Mouse (Mus musculus) midbrain, embryonic 11.5 days (tissue): ENCODE results near the gene Zfp655. TPM values are rescaled to one million over a fixed set of nuclear protein-coding genes. Genes with fewer than 3 reads are reported as not detected.
"Not testable (repeated sequence)": the region's sequence is repeated elsewhere in the genome, so short reads cannot be mapped to it uniquely, and the experiment has no call there.

Source experiments
- ATAC-seq: fragments of 200-750 bp; cut with Nextera tagmentation; 2 replicates; pipeline ENCODE4 v1.8.0; 2017; ENCODE audit warnings: moderate TSS enrichment, moderate library complexity; ENCODE audit not compliant: low FRiP score
- DNase-seq: peaks from one replicate; pipeline ENCODE4 v3.0.0; 2015; ENCODE audit warnings: low spot score; ENCODE audit errors: missing footprints
- H3K27ac ChIP-seq: fragments of 300-500 bp; sonication (generic); 2 replicates; pipeline ENCODE4 v1.5.1; 2014; ENCODE audit warnings: low read depth, low read length
- H3K27me3 ChIP-seq: fragments of 300-500 bp; sonication (generic); 2 replicates; pipeline ENCODE4 v1.6.1; 2014; ENCODE audit warnings: mild to moderate bottlenecking, low read length, moderate library complexity, mixed read lengths; ENCODE audit not compliant: control insufficient read depth, insufficient read depth
- H3K36me3 ChIP-seq: fragments of 300-500 bp; sonication (generic); 2 replicates; pipeline ENCODE4 v1.6.1; 2014; ENCODE audit warnings: mild to moderate bottlenecking, low read length, moderate library complexity, mixed read lengths; ENCODE audit not compliant: control insufficient read depth, insufficient read depth
- H3K4me1 ChIP-seq: fragments of 300-500 bp; sonication (generic); 2 replicates; pipeline ENCODE4 v1.6.1; 2014; ENCODE audit warnings: low read length; ENCODE audit not compliant: control insufficient read depth, insufficient read depth
- H3K4me2 ChIP-seq: fragments of 300-500 bp; sonication (generic); 2 replicates; pipeline ENCODE4 v1.6.1; 2014; ENCODE audit warnings: mild to moderate bottlenecking, moderate library complexity
- H3K4me3 ChIP-seq: fragments of 300-500 bp; sonication (generic); 2 replicates; pipeline ENCODE4 v1.5.1; 2014; ENCODE audit warnings: low read depth, low read length
- H3K9ac ChIP-seq: fragments of 300-500 bp; sonication (generic); 2 replicates; pipeline ENCODE4 v1.6.1; 2014; ENCODE audit warnings: low read length
- H3K9me3 ChIP-seq: fragments of 300-500 bp; sonication (generic); 2 replicates; pipeline ENCODE4 v1.6.1; 2016; ENCODE audit warnings: low read length; ENCODE audit not compliant: control insufficient read depth
- WGBS: fragments of 180-500 bp; shearing (Covaris S2); extraction: QIAGEN DNeasy Blood & Tissue Kit; methylation state at CpG from one replicate; pipeline ENCODE4 v1.1.7; 2014; 5-methylcytosine and 5-hydroxymethylcytosine counted together
- polyA plus RNA-seq: library from polyadenylated mRNA; unstranded; fragments of >200 nt; fragmentation: Nextera tagmentation; extraction: Ambion mirVana; gene quantifications from 2 replicates; pipeline ENCODE4 v1.2.1, GENCODE M21; 2014

The Zfp655 gene
- polyA plus RNA-seq, 1 experiment from 2014 or later: 43.2 TPM

GRCm38 (mm10) chr5:145214679-145215078 is 16.8 kb upstream of the Zfp655 start:
- Histone ChIP-seq H3K27ac (no peak overlapping the region), H3K4me3 (no peak overlapping the region), H3K4me1 (no peaks in the 10 kb centered on the region), H3K4me2 (no peak overlapping the region), H3K9me3 (no peaks in the 10 kb centered on the region), H3K36me3 (peaks cover 13% of the 10 kb centered on the region), H3K27me3 (no peaks in the 10 kb centered on the region), H3K9ac (no peak overlapping the region)
- no peak for DNase-seq
- WGBS: 66% methylated on average over 4 of the region's 4 CpGs
- ATAC-seq: no peak

- no peak overlapping the region for H3K4me3 ChIP-seq
- H3K27me3 ChIP-seq: no peaks in the 10 kb centered on the region
- no peak for DNase-seq
- H3K27ac ChIP-seq: no peak overlapping the region
- WGBS: 90% methylated on average over 6 of the region's 6 CpGs
- H3K4me2 ChIP-seq: no peak overlapping the region
- no peaks in the 10 kb centered on the region for H3K4me1 ChIP-seq
- H3K9ac ChIP-seq: no peak overlapping the region
- H3K36me3 ChIP-seq: peaks cover 16% of the 10 kb centered on the region
- ATAC-seq: no peak
- no peaks in the 10 kb centered on the region for H3K9me3 ChIP-seq
These were observed 13.8 kb upstream of the Zfp655 start for GRCm38 (mm10) chr5:145217746-145218145.

GRCm38 (mm10) chr5:145218206-145218605 is 13.3 kb upstream of the Zfp655 start:
- no peak overlapping the region for H3K27ac ChIP-seq

GRCm38 (mm10) chr5:145218671-145219070 is 12.8 kb upstream of the Zfp655 start:
- ATAC-seq: no peak
- H3K4me2 ChIP-seq: no peak overlapping the region
- H3K4me3 ChIP-seq: no peak overlapping the region
- H3K9me3 ChIP-seq: no peaks in the 10 kb centered on the region
- no peaks in the 10 kb centered on the region for H3K27me3 ChIP-seq
- peaks cover 16% of the 10 kb centered on the region for H3K36me3 ChIP-seq
- no peak overlapping the region for H3K9ac ChIP-seq
- WGBS: 96% methylated on average over 20 of the region's 20 CpGs
- DNase-seq: no peak
- no peak overlapping the region for H3K27ac ChIP-seq
- no peaks in the 10 kb centered on the region for H3K4me1 ChIP-seq

More at GRCm38 (mm10) chr5:145218206-145218605, 13.3 kb upstream of the Zfp655 start:
- 95% methylated on average over 21 of the region's 21 CpGs for WGBS
- DNase-seq: no peak
- Histone ChIP-seq H3K9me3 (no peaks in the 10 kb centered on the region), H3K36me3 (peaks cover 16% of the 10 kb centered on the region), H3K9ac (no peak overlapping the region), H3K4me2 (no peak overlapping the region), H3K4me1 (no peaks in the 10 kb centered on the region), H3K27me3 (no peaks in the 10 kb centered on the region), H3K4me3 (no peak overlapping the region)
- no peak for ATAC-seq

GRCm38 (mm10) chr5:145219981-145220380 is 11.5 kb upstream of the Zfp655 start:
- Histone ChIP-seq H3K4me2 (no peak overlapping the region), H3K9me3 (no peaks in the 10 kb centered on the region)

GRCm38 (mm10) chr5:145222840-145223239 is 8.7 kb upstream of the Zfp655 start:
- no peak for DNase-seq
- Histone ChIP-seq H3K27me3 (no peaks in the 10 kb centered on the region), H3K4me1 (no peaks in the 10 kb centered on the region), H3K36me3 (peaks cover 14% of the 10 kb centered on the region), H3K4me3 (no peak overlapping the region), H3K4me2 (no peak overlapping the region), H3K9ac (no peak overlapping the region), H3K9me3 (no peaks in the 10 kb centered on the region), H3K27ac (no peak overlapping the region)
- 85% methylated on average over 5 of the region's 5 CpGs for WGBS
- no peak for ATAC-seq

More at GRCm38 (mm10) chr5:145219981-145220380, 11.5 kb upstream of the Zfp655 start:
- Histone ChIP-seq H3K27ac (no peak overlapping the region), H3K9ac (no peak overlapping the region), H3K27me3 (no peaks in the 10 kb centered on the region), H3K4me3 (no peak overlapping the region), H3K4me1 (no peaks in the 10 kb centered on the region), H3K36me3 (peaks cover 14% of the 10 kb centered on the region)
- WGBS: 93% methylated on average over 8 of the region's 8 CpGs
- ATAC-seq: no peak
- DNase-seq: no peak

GRCm38 (mm10) chr5:145223395-145223794 is 8.1 kb upstream of the Zfp655 start:
- ATAC-seq: no peak
- H3K4me1 ChIP-seq: no peaks in the 10 kb centered on the region
- peaks cover 13% of the 10 kb centered on the region for H3K36me3 ChIP-seq
- no peak overlapping the region for H3K4me2 ChIP-seq
- H3K9ac ChIP-seq: no peak overlapping the region
- H3K9me3 ChIP-seq: no peaks in the 10 kb centered on the region
- no peak overlapping the region for H3K4me3 ChIP-seq
- H3K27me3 ChIP-seq: no peaks in the 10 kb centered on the region
- H3K27ac ChIP-seq: no peak overlapping the region
- no peak for DNase-seq
- 83% methylated on average over 12 of the region's 12 CpGs for WGBS

GRCm38 (mm10) chr5:145226453-145226852 is 5.1 kb upstream of the Zfp655 start:
- Histone ChIP-seq H3K36me3 (no peaks in the 10 kb centered on the region; the same call in 1 of the 2 replicates), H3K27me3 (no peaks in the 10 kb centered on the region), H3K27ac (no peak overlapping the region), H3K9ac (no peak overlapping the region), H3K4me3 (no peak overlapping the region), H3K4me2 (no peak overlapping the region), H3K9me3 (no peaks in the 10 kb centered on the region), H3K4me1 (peaks cover 2% of the 10 kb centered on the region; the same call in 1 of the 2 replicates)
- WGBS: 57% methylated on average over 2 of the region's 2 CpGs
- no peak for ATAC-seq
- no peak for DNase-seq

GRCm38 (mm10) chr5:145229283-145229682 is 2.2 kb upstream of the Zfp655 start:
- not testable (repeated sequence) for H3K4me2 ChIP-seq, ATAC-seq, H3K27ac ChIP-seq, H3K27me3 ChIP-seq, DNase-seq, H3K9ac ChIP-seq, H3K4me1 ChIP-seq, H3K9me3 ChIP-seq, H3K36me3 ChIP-seq, H3K4me3 ChIP-seq
- 86% methylated on average over 6 of the region's 6 CpGs for WGBS
